Mouse (Mus musculus) ZHBTc4 (cell line): Measurements from ENCODE around the gene Loxl3.
A peak's percentile ranks its signal among the peaks of the same experiment; 100 is the strongest.

Experiments used
- DNase-seq: peaks from one replicate; pipeline ENCODE4 v3.0.0-alpha.2; 2011; ENCODE audit warnings: low read depth, low spot score

The Loxl3 gene

DNA sequence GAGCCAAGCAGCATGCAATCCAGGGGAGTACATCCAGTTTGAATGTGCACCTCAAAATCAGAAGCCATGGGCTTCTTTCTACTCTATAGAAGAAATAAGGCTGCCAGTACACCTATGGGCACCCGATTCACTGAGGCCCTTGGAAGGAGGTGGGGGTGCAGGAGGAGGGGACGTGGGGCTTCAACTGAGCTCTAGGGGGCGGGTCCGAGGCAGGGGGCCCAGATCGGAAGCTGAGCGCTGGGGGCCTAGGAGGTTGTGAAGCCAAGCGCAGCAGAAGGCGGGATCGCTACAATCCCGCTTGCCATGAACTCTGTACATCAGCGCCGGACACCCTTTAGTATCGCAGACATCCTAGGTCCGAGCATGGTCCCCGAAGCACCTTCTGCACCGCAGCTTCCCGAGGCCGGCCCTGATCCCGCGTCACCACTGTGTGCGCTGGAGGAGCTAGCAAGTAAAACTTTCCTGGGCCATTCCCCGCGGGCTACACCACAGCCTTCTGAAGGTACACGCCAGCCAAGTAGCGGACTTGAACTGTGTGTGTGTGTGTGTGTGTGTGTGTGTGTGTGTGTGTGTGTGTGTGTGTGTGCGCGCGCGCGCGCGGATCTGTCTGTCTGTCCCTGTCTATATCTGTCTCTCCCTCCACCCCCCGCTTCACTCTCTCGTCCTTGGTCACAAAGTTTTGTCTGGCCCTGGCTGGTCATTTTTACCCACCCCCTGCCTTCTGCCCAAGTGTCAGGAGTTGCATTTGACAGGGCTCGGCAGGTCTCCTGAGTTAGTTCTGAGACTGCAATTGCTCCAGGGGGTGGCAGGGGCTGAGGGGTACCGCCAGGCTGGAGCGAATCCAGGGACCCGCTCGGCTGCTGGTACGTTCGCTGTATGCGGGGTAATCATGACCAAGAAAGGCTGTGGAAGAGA lies 52.4 kb downstream of the Loxl3 start, which contains the start of gene Lbx2:
Lbx2 (plus strand) TSS at position 247 of the 915 bp plus-strand sequence.
- peak; percentile 45 for DNase-seq

DNA sequence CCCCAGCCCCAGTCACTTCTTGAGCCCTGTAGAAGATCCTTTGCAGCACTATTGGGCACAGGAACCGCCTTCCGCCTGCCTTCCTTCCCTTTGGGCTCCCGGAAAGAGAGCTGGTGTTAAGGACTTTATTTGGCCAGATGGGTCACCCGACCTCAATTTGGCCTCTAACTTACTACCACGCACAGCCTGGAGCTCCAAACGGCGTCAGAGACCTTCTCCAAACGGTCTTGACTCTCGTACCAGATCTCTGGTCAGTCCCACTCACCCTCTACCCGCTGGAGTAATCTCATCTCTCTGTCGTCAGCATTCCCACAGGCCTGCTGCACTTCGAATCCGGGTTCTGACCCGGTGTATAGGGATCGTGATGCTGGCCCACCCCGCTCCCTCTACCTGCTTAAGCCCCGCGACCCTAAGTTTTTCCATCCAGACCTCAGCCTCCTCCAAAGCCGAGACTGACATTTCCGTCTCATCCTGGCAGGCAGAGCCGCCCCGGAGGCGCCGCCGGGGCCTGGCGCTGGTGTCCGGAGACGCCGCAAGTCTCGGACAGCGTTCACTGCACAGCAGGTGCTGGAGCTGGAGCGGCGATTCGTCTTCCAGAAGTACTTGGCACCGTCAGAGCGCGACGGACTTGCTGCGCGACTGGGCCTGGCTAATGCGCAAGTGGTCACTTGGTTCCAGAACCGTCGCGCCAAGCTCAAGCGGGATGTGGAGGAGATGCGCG lies 53.4 kb downstream of the Loxl3 start:
- peak; percentile 61 for DNase-seq

DNA sequence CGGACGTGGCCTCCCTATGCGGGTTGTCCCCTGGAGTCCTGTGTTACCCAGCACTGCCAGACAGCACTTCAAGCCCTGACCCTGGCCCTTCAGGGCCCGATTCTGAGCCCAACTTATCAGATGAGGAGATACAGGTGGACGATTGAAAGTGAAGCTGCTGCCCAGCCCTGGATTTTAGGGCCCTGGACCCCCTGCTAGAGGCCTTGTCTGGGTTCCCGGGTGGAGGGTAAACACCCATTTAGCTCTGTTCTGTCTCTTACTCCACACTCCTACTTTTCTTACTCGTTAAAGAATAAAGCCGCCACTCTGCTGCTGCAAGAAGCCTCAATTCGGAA lies 53.9 kb downstream of the Loxl3 start:
- peak; percentile 14 for DNase-seq

DNA sequence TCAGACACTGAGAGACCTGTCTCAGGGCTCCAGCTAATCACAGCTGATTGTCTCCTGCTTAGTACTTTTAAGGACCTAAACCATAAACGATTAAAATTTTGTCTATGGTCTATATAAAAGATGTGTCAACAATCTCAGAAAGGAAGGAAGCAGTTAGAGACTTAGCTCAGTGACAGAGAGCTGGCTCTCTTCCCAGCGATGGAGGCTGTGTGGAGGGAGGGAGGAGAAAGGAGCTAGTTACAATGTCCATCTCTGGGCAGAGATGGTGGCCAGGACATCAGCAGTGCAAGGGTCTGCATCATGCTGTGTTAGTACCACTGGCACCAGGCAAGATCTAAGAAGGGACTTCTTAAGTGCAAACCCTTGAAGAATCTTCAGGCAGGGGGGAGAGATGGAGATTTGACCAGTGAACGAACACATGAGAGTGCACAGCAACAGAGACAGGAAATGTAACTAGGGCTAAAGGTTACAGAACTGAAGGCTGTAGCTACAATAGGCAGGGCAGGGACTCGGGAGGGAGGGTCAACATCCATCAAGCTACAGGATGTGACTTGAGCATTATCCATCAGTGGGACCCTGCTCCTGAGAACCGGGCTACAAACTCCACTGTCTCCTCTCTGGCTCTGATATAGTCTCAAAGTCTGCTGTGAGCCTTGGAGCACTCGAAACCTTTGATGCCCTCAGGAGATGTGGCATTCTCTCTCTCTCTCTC lies 58.6 kb downstream of the Loxl3 start:
- DNase-seq = no peak

DNA sequence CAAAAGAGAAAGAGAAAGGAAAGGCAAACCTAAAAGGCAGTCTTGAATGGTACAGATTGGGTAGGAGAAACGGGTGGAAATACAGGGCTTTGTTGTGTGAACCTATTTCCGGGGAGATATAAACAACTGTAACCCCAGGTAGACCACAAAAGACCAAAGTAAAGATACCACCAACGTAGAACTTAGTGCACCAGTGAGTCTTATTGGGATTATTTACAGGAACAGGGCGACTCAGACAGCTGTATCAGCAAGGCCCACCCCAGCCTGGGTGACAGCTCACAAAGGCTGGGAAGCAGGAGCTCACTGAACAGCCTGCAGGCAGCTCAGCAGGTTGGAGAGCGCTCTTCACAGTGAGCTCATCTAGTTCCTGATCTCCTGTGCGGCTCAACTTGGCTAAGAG lies 62.0 kb downstream of the Loxl3 start:
- DNase-seq = no peak

DNA sequence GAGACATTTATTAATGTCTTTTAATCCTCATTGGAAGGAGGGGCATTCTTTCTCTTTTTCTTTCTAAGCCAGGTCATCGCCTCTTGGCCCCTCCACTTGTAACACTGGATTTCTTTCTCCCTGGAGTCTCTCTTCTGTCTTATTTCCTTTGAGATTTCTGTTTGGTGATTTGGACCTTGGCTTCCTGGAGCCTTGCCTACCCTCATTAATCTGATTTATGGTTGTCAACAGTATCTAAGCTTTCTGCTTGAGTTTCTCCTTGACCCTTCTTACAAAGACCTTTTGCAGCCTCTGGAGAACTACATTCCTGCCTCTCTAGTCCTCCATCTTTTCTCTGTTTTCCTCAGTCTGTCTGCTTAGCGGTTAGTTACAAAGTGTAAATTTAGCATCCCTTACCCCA lies 64.4 kb downstream of the Loxl3 start:
- no peak for DNase-seq

DNA sequence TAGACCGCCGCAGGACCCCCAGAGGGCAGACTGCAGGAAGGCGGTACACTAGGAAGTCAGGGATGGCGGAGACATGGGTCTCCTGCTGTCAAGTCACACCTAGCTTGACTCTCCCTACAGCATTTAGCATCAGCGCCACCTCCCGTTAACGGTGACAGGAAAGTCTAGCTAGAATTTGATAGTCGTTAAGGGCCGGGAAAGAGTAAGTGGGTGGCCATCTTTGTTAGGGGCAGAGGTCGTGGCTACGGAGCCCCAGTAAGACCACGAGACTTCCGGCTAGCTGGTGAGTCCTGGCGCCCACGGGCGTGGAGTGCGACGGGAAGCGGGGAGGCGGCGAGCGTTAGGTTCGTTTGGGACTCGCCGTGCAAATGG lies 67.3 kb downstream of the Loxl3 start, which contains the start of the genes Ccdc142 and Gm42688:
Ccdc142 (plus strand) TSS at position 286 of the 372 bp plus-strand sequence.
Gm42688 (plus strand) TSS at position 302 of the 372 bp plus-strand sequence.
- peak; percentile 94 for DNase-seq

DNA sequence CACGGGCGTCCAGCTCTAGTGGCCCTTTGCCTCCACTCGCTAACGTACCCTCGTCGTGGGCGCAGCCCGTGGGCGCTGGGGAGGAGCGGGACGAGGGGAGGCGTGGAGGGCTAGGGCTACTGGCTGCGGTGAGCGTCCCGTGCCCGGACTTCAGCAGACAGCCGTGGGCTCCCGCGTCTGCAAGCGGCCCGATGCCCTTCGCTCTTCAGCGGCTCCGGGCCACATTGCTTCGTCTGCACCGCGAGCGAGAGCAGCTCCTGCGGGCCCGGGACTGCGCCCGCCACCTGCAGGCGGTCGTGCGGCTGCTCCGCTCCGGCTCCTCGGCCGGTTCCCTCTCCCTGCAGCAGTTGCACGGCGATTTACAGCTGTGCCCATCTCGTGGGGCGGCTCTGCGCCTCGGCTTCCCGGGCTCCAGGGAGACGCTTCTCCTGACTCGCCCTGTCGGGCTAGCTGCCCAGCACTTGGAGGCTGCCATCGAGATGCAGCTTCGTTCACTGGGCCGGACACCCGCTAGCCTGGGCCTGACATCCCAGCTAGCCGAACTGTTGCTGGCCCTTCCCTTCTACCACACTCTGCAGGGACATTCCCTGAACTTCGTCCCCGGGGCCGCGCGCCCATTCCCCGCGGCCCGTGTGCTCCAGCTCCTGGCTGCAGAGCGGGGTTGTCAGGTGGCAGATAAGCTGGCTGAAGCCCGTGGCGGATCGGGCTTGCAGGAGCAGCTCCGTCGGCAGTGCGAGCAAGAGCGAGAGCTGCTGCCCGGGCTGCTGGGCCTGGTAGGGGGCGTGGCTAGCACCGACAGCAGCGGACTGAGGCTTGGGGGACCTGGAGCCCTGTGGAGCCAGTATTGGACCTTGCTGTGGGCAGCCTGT lies 67.9 kb downstream of the Loxl3 start:
- peak; percentile 76 for DNase-seq
